Mouse (Mus musculus): ENCODE results near the gene Grb10. TPM values are rescaled to one million over a fixed set of nuclear protein-coding genes. Genes with fewer than 3 reads are reported as not detected.

Gene Grb10
- polyA plus RNA-seq, 1 experiment from 2014 or later: 94.2 TPM

- no peak for ATAC-seq
- Histone ChIP-seq H3K4me1 (replicated peaks; ENCODE audit: control insufficient read depth, insufficient read depth, low read length) (no peaks in the 10 kb centered on the region), H3K4me3 (replicated peaks; ENCODE audit: low read length) (no peak overlapping the region), H3K9me3 (ENCODE audit: control insufficient read depth, low read length) (peaks cover 4% of the 10 kb centered on the region; the same call in 1 of the 2 replicates), H3K27me3 (replicated peaks; ENCODE audit: control insufficient read depth, insufficient read depth, low read length) (no peaks in the 10 kb centered on the region), H3K27ac (ENCODE audit: low read length) (no peak overlapping the region), H3K9ac (replicated peaks; ENCODE audit: low read depth, low read length) (no peak overlapping the region), H3K4me2 (ENCODE audit: low read length) (no peak overlapping the region), H3K36me3 (ENCODE audit: control insufficient read depth, insufficient read depth) (0 out of 2 replicates have a peak, but pooled peaks cover 3% of the 10 kb centered on the region)
- 90% methylated on average over 3 of the region's 3 CpGs for WGBS
These were observed 72.3 kb downstream of the Grb10 start for GRCm38 (mm10) chr11:11966220-11966619.

- H3K9ac ChIP-seq (replicated peaks; ENCODE audit: low read depth, low read length): no peak overlapping the region
- ATAC-seq: no peak
- 86% methylated on average over 12 of the region's 12 CpGs for WGBS
These were observed 72.9 kb downstream of the Grb10 start for GRCm38 (mm10) chr11:11965501-11966125.

GRCm38 (mm10) chr11:11964729-11965128 lies 73.8 kb downstream of the Grb10 start:
- 90% methylated on average over 2 of the region's 2 CpGs for WGBS
- ATAC-seq: no peak

More at GRCm38 (mm10) chr11:11965501-11966125, 72.9 kb downstream of the Grb10 start:
- Histone ChIP-seq H3K4me1 (replicated peaks; ENCODE audit: control insufficient read depth, insufficient read depth, low read length) (no peaks in the 10 kb centered on the region), H3K4me2 (ENCODE audit: low read length) (no peak overlapping the region), H3K36me3 (ENCODE audit: control insufficient read depth, insufficient read depth) (no peaks in the 10 kb centered on the region), H3K27me3 (replicated peaks; ENCODE audit: control insufficient read depth, insufficient read depth, low read length) (no peaks in the 10 kb centered on the region), H3K4me3 (replicated peaks; ENCODE audit: low read length) (no peak overlapping the region), H3K9me3 (ENCODE audit: control insufficient read depth, low read length) (no peaks in the 10 kb centered on the region), H3K27ac (ENCODE audit: low read length) (no peak overlapping the region)

GRCm38 (mm10) chr11:11963587-11963986 lies 74.9 kb downstream of the Grb10 start:
- no peak overlapping the region for H3K4me2 ChIP-seq (ENCODE audit: low read length)
- H3K4me1 ChIP-seq (replicated peaks; ENCODE audit: control insufficient read depth, insufficient read depth, low read length): no peaks in the 10 kb centered on the region
- 80% methylated on average over 3 of the region's 3 CpGs for WGBS
- no peak overlapping the region for H3K27ac ChIP-seq (ENCODE audit: low read length)
- no peak overlapping the region for H3K4me3 ChIP-seq (replicated peaks; ENCODE audit: low read length)
- H3K27me3 ChIP-seq (replicated peaks; ENCODE audit: control insufficient read depth, insufficient read depth, low read length): no peaks in the 10 kb centered on the region
- ATAC-seq: no peak
- H3K9ac ChIP-seq (replicated peaks; ENCODE audit: low read depth, low read length): no peak overlapping the region
- no peaks in the 10 kb centered on the region for H3K36me3 ChIP-seq (ENCODE audit: control insufficient read depth, insufficient read depth)
- no peaks in the 10 kb centered on the region for H3K9me3 ChIP-seq (ENCODE audit: control insufficient read depth, low read length)

More at GRCm38 (mm10) chr11:11964729-11965128, 73.8 kb downstream of the Grb10 start:
- Histone ChIP-seq H3K9ac (replicated peaks; ENCODE audit: low read depth, low read length) (no peak overlapping the region), H3K4me3 (replicated peaks; ENCODE audit: low read length) (no peak overlapping the region), H3K27ac (ENCODE audit: low read length) (no peak overlapping the region), H3K4me2 (ENCODE audit: low read length) (no peak overlapping the region), H3K4me1 (replicated peaks; ENCODE audit: control insufficient read depth, insufficient read depth, low read length) (no peaks in the 10 kb centered on the region), H3K36me3 (ENCODE audit: control insufficient read depth, insufficient read depth) (no peaks in the 10 kb centered on the region), H3K9me3 (ENCODE audit: control insufficient read depth, low read length) (no peaks in the 10 kb centered on the region), H3K27me3 (replicated peaks; ENCODE audit: control insufficient read depth, insufficient read depth, low read length) (no peaks in the 10 kb centered on the region)

- Histone ChIP-seq H3K9ac (replicated peaks; ENCODE audit: low read depth, low read length) (no peak overlapping the region), H3K27me3 (replicated peaks; ENCODE audit: control insufficient read depth, insufficient read depth, low read length) (no peaks in the 10 kb centered on the region), H3K4me2 (ENCODE audit: low read length) (no peak overlapping the region), H3K36me3 (ENCODE audit: control insufficient read depth, insufficient read depth) (no peaks in the 10 kb centered on the region), H3K9me3 (ENCODE audit: control insufficient read depth, low read length) (no peaks in the 10 kb centered on the region), H3K4me3 (replicated peaks; ENCODE audit: low read length) (no peak overlapping the region), H3K4me1 (replicated peaks; ENCODE audit: control insufficient read depth, insufficient read depth, low read length) (no peaks in the 10 kb centered on the region), H3K27ac (ENCODE audit: low read length) (no peak overlapping the region)
- no peak for ATAC-seq
- 83% methylated on average over 2 of the region's 2 CpGs for WGBS
These were observed 75.4 kb downstream of the Grb10 start for GRCm38 (mm10) chr11:11963065-11963464.

- no peak overlapping the region for H3K4me3 ChIP-seq (replicated peaks; ENCODE audit: low read length)
- ATAC-seq: no peak
- no peak overlapping the region for H3K27ac ChIP-seq (ENCODE audit: low read length)
- no peaks in the 10 kb centered on the region for H3K4me1 ChIP-seq (replicated peaks; ENCODE audit: control insufficient read depth, insufficient read depth, low read length)
- H3K9me3 ChIP-seq (ENCODE audit: control insufficient read depth, low read length): no peaks in the 10 kb centered on the region
- 16% methylated on average over 5 of the region's 5 CpGs for WGBS
- no peak overlapping the region for H3K4me2 ChIP-seq (ENCODE audit: low read length)
- H3K27me3 ChIP-seq (replicated peaks; ENCODE audit: control insufficient read depth, insufficient read depth, low read length): no peaks in the 10 kb centered on the region
- no peak overlapping the region for H3K9ac ChIP-seq (replicated peaks; ENCODE audit: low read depth, low read length)
- no peaks in the 10 kb centered on the region for H3K36me3 ChIP-seq (ENCODE audit: control insufficient read depth, insufficient read depth)
These were observed 75.9 kb downstream of the Grb10 start for GRCm38 (mm10) chr11:11962629-11962954.

GRCm38 (mm10) chr11:11961917-11962628 lies 76.4 kb downstream of the Grb10 start:
- H3K36me3 ChIP-seq (ENCODE audit: control insufficient read depth, insufficient read depth): no peaks in the 10 kb centered on the region
- H3K4me1 ChIP-seq (replicated peaks; ENCODE audit: control insufficient read depth, insufficient read depth, low read length): no peaks in the 10 kb centered on the region
- 80% methylated on average over 5 of the region's 5 CpGs for WGBS
- no peak overlapping the region for H3K4me2 ChIP-seq (ENCODE audit: low read length)
- no peaks in the 10 kb centered on the region for H3K9me3 ChIP-seq (ENCODE audit: control insufficient read depth, low read length)
- no peak overlapping the region for H3K27ac ChIP-seq (ENCODE audit: low read length)
- no peaks in the 10 kb centered on the region for H3K27me3 ChIP-seq (replicated peaks; ENCODE audit: control insufficient read depth, insufficient read depth, low read length)
- no peak overlapping the region for H3K4me3 ChIP-seq (replicated peaks; ENCODE audit: low read length)
- no peak for ATAC-seq
- no peak overlapping the region for H3K9ac ChIP-seq (replicated peaks; ENCODE audit: low read depth, low read length)

GRCm38 (mm10) chr11:11960858-11961257 lies 77.6 kb downstream of the Grb10 start:
- H3K27me3 ChIP-seq (replicated peaks; ENCODE audit: control insufficient read depth, insufficient read depth, low read length): no peaks in the 10 kb centered on the region
- H3K4me1 ChIP-seq (replicated peaks; ENCODE audit: control insufficient read depth, insufficient read depth, low read length): no peaks in the 10 kb centered on the region
- ATAC-seq: no peak
- no peaks in the 10 kb centered on the region for H3K36me3 ChIP-seq (ENCODE audit: control insufficient read depth, insufficient read depth)
- no peak overlapping the region for H3K4me3 ChIP-seq (replicated peaks; ENCODE audit: low read length)
- no peaks in the 10 kb centered on the region for H3K9me3 ChIP-seq (ENCODE audit: control insufficient read depth, low read length)
- H3K4me2 ChIP-seq (ENCODE audit: low read length): no peak overlapping the region
- no peak overlapping the region for H3K27ac ChIP-seq (ENCODE audit: low read length)
- WGBS: 29% methylated on average over 5 of the region's 5 CpGs
- no peak overlapping the region for H3K9ac ChIP-seq (replicated peaks; ENCODE audit: low read depth, low read length)

GRCm38 (mm10) chr11:11960227-11960626 lies 78.3 kb downstream of the Grb10 start:
- Histone ChIP-seq H3K4me3 (replicated peaks; ENCODE audit: low read length) (no peak overlapping the region), H3K36me3 (ENCODE audit: control insufficient read depth, insufficient read depth) (no peaks in the 10 kb centered on the region), H3K27ac (ENCODE audit: low read length) (no peak overlapping the region), H3K27me3 (replicated peaks; ENCODE audit: control insufficient read depth, insufficient read depth, low read length) (no peaks in the 10 kb centered on the region), H3K9me3 (ENCODE audit: control insufficient read depth, low read length) (no peaks in the 10 kb centered on the region), H3K4me2 (ENCODE audit: low read length) (no peak overlapping the region), H3K4me1 (replicated peaks; ENCODE audit: control insufficient read depth, insufficient read depth, low read length) (no peaks in the 10 kb centered on the region), H3K9ac (replicated peaks; ENCODE audit: low read depth, low read length) (no peak overlapping the region)
- ATAC-seq: no peak
- WGBS: 59% methylated on average over 2 of the region's 2 CpGs
